Mouse (Mus musculus) cerebellum, adult (tissue): ENCODE data around the gene Gm20532.
A peak's percentile ranks its signal among the peaks of the same experiment; 100 is the strongest.
"Not testable (repeated sequence)": the region's sequence is repeated elsewhere in the genome, so short reads cannot be mapped to it uniquely, and the experiment has no call there.

ENCODE experiments used
- ATAC-seq: cut with Nextera tagmentation; 2 replicates; pipeline ENCODE4 v1.9.2; 2017; ENCODE audit warnings: mild to moderate bottlenecking, moderate library complexity, mixed read lengths; ENCODE audit not compliant: insufficient number of reproducible peaks, low FRiP score, low TSS enrichment

Gm20532 gene

DNA sequence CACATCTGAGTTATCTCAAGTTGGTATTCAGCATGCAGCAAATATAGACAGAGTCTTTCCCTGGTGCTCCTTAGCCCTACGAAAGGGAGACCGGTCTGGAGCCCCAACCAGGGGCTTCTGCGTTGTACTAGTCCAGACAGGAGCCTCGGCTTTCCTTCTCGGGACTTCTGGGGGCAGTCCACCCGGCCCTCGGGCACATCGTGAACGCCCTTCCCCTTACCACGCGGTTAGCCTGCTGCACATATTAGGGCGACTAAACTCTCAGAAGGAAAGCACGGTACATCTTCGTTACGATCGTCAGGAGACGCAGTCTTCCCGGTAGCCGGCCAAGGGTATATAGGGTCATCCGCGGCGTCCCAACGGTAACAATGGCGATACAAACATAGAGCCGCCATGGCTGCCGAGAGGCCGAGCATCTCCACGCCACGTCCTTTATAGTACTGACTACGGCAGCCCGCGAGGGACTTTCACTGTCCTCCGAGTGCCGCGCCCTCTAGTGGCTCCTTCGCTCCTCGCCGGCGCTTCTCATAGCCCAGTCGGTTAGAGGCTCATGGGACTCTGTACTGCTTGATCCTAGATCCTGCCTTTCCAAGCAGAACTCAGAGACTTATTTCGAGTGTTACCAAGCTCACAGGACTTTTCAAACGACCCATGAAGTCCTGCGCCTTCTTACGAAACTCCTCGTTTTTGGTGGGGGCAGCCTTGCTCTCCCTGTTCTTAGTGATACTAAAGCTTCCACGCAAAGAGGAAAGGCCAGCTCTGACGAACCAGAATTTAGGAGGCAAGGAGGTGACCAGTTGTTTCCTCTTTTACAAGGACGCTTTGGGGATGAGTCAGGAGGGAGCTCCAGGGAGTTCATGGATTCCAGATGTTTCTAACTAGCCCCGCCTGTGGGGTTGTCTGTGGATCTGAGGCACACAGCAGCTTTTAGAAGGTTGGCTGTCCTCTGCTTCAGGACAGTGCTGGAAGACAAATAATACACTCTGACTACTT is 53.7 kb downstream of the Gm20532 start:
- peak; percentile 71 for ATAC-seq

DNA sequence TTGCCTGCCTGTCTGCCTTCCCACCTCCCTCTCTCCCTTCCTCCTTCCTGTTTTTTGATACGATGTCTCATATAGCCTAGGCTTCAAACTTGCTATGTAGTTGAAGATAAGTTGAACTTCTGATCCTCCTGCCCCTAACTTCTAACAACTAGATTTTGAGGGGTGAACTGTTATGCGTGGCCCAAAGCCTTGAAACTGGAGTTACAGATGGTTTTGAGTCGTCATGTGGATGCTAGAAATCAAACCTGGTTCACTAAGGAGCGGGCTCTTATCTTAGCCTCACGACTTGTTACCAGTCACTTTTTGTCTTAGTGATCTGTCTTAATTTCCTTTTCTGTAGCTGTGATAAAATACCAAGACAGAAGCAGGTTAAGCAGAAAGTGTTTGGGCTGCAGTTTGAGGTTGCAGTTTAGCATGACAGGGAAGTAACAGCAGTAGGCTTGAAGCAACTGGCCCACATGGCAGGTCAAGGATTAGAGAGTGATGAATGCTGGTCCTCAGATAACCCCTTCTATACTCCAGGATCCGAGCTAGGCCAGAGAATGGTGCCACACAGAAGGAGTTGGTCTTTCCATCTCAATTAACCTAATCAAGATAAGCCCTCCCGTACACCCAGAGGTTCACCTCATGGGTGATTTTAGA is 54.7 kb downstream of the Gm20532 start:
- ATAC-seq = no peak

DNA sequence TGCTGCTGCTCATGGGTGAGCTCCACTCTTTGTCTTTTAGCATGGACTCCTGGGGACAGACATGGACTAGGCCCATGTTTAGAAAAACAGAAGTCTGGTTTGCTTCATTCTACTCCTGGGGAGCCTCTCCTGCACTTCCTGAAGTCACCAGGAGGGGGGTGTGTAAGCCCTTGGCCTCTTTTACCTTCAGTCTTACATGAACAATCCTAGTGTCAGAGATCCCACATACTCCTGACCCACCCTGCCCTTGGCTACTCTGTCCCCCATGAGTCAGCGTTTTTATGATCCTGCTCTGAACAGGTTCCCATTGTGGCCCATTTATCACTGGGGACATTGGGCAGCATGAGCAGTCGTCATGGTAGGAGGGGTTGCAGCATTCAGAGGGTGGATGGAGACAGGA is 57.5 kb downstream of the Gm20532 start:
- no peak for ATAC-seq

DNA sequence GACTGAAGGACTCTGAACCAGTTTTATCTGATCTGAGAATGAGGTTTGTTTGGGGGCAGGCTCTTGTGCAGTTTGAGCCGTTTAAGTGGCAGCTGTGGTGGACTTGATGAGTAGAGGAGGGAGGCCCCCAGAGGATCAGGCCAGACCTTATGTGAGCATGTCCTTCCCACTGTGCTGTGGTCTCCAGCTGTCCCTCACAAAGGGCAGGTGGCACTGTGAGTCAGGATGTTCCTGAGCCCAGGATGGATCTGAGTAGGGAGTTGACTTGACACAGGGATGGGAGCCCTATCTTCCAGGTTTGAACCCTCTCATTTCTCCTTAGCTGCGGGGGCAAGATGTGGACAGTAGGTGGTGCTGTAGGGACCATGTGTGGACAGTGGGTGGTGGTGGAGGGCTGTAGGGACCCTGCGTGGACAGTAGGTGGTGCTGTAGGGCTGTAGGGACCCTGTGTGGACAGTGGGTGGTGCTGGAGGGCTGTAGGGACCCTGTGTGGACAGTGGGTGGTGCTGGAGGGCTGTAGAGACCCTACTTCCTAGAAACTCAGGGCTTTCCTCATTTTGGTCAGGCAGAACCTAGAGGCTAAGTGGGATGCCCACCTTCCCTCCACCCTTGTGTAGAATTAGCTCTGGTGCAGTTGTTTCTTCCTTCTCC is 60.3 kb downstream of the Gm20532 start:
- ATAC-seq = peak; percentile 88

DNA sequence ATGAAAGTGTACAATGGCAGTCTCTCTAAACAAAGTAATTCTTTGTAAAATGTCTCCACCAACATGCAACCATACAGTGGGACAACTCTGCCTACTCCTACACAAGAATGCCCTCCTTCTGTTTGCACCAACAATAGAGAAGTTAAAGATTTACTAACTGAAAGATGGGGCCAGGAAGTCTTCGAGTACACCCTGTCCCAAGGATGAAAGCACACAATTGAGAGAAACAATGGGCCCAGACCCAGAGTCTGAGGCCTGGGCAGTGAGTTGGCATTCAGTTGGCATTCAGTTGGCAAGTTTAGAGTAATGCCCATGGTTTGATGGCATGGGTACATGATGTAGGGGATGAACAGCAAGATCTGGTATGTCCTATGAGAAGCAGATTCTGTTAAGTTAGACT is 68.2 kb downstream of the Gm20532 start:
- no peak for ATAC-seq

DNA sequence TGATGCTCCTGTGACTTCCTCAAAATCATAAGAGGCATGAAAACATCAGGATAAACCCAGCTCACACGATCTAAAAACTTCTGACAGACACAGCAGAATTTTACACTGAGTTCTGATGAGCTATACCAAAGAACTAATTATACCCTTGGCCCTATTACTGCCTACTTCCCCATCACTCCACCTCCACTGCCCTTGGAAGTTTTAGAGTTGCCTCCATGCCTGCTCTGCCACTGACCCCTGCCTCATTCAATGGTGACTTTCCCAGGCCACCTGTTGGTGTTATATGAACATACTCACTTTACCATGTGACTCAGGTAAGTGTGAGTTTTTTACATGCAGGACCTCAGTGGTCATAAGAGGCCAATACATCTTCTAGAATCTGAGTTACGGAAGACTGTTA is 71.0 kb downstream of the Gm20532 start:
- ATAC-seq = no peak

DNA sequence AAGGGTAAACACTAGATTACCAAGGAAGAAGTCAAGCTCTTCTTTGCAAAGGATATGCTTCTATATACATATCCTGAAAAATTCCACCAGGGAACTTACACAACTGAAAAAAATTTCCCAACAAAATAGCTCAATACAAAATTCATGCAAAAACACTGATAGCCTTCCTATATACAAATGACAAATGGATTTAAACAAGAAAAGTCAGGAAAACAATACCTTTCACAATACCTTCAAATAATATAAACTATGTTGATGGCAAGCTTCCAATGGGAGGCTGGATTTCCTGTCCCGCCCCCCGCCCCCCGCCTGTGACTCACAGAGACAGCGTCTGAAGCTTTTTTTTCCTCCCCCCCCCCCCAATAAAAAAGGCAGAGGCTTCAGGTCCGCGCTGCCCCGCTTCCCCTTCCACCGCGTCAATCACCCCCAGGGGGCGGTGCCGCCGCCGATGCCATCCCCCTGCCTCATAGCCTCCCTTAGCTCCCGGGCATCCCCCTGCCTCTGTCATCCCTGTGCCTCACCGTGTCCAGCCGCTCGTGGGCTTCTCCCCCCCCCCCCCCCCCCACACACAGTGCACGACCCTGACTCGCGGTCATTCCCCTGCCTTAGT is 74.8 kb downstream of the Gm20532 start:
- no peak for ATAC-seq

DNA sequence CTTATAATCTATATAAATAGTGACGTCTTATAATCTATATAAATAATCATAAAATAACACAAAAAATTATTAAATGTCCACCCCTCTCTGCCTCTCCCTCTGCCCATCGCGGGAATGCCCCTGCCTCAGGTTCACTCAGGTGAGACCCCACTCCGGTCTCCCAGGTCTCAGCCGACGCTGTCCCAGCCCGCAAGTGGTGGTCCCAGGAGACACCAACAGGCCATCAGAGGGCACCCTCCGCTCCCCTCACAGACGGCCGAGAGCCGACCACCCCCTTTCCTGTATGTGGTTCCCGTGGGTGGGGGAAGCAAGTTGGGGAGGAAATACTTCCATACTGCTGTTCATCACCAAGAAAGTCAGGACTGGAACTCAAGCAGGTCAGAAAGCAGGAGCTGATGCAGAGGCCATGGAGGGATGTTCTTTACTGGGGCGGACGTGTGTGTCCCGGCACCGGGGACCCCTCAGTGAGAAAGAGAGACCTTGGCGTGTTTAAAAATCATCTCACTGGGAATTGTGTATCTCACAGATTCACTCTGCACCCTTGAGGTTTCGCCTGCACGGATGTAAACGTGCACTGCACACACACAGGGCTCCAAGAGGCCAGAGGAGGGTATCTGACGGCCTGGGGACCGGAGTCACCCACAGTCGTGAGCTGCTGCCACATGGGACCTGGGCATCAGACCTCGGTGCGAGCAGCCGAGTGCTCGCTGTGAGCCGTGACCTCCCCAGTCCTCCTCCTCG is 75.5 kb downstream of the Gm20532 start:
- no peak for ATAC-seq

DNA sequence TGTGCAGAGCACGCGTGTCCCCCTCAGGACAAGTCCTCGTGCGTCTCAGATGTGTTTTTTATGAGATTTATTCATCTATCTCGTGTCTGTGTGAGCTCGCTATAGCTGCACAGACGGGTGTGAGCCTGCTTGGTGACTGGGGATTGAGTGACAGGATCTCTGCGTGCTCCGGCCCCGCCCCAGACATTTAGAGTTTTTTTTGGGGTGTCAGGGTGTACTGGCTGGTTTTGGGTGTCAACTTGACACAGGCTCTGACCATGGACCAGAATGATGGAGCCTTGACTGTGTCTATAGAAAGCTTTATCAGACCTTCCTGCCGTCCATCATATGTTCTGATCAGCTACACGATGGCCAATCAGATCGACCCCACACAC is 76.1 kb downstream of the Gm20532 start:
- ATAC-seq = no peak

DNA sequence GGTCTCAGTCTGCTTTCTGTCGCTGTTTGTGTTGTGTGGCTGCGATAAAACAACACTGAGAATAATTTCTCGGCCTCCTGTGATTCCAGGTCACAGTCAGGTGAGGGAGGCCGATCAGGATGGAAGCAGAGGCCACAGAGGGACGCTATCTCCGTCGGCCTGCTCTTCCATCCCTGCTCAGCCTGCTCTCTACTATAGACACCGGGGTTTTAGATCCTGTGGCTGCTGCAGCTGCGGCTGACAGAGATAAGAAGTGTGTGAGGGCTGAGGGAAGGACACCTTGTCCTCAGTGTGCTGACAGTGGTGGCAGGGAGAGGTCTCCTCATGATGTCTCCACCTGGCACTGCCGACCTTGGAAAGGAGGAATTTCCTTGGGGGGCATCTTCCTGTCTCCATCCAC is 76.7 kb downstream of the Gm20532 start:
- ATAC-seq = no peak

DNA sequence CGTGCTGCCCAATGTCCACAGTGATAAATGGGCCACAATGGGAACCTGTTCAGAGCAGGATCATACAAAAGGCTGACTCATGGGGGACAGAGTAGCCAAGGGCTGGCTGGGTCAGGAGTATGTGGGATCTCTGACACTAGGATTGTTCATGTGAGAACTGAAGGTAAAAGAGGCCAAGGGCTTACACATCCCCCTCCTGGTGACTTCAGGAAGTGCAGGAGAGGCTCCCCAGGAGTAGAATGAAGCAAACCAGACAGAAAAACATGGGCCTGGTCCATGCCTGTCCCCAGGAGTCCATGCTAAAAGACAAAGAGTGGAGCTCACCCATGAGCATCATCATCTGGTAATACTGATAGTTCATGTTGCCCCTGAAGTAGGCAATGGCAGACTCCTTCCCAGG is 77.1 kb downstream of the Gm20532 start:
- not testable (repeated sequence) for ATAC-seq

DNA sequence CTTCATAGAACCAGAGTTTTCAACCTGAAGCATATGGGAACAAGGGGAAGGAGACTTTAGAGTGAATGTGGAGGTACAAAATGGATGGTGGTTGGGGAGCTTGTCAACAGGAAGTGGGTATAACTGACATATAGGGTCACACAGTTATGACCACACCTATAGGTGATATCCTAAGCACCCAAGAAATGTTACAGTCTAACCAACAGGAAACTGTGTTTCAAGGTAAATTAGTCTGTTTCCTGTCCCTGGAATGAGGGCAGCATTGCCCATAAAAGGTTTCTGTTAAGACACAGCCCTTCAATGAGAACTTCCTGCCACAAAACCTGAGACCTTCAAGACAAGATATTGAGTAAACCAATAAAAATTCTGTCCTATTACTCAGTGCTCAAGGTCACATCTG is 82.3 kb downstream of the Gm20532 start:
- ATAC-seq = no peak

DNA sequence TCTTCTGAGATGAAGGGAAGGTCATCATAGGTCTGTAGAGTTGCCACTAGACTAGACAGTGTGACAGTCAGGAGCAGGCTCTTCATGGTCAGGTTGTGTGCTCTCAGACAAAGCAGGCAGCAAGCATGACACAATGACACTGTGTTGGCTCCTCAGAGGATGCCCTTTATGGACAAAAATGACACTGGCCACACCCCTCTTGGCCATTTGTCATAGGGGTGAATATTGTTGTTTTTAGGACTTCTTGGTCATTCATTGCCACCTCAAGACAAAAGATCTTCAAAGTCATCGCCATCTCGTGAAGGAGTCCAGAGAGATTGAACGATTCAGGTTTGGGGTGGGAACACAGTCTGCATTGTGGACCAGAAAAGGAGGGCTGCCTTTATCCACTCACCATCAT is 84.7 kb downstream of the Gm20532 start, which contains the start of gene Lcn4:
Gene Lcn4 (minus strand): TSS at position 101 of the 400 bp plus-strand sequence.
- no peak for ATAC-seq
